Mouse (Mus musculus): ENCODE results near the gene Rbfox2.

DNA sequence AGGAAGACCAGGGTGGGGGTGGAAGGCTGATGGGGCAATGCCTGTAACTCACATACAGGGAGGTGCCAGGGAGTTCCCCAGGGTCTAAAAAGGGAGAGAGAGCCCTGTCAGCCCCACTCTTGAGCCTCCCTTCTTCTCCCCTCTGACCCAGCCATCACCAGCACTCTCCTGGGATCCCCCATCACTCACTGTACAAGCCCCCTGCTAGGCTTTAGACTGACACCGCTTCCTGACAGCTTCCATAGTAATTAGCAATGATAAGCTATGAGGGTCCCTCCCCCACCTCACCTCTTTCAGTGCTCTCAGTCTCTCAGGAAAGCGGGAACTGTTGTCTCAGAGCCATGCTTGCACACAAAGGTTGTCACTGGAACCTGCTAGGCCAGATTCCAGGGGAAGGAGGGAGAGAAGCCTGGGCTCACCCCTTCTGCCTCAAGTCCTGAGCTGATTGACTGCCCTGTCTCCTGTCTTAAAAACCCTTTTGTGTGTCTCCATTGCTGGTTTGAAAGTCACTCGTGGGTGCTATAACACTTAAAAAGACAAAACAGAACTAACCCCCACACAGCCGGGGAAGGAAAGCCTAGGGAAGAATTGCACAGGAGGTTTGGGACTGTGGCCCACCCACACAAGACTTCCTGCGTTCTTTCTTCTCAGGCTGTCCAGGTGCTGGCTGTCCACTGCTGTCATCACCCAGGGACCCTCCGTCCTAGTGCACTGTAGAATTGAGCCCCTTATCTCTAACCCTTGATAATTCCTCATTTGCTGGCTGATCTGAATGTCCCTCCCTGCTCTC is 250.6 kb downstream of the Rbfox2 start:
- TF ChIP-seq CTCF (IDR thresholded peaks at IDR 0.05; ENCODE audit: low read depth) (no peak), EP300 (optimal IDR thresholded peaks at IDR 0.05) (no peak)
